Mouse (Mus musculus) CH12.LX (cell line): ENCODE measurements around the gene Npnt. TPM values are rescaled to one million over a fixed set of nuclear protein-coding genes. Genes with fewer than 3 reads are reported as not detected.

ENCODE experiments used
- DNase-seq: peaks from one replicate; pipeline ENCODE4 v3.0.0-alpha.2; 2013; ENCODE audit errors: extremely low read depth
- H3K27ac ChIP-seq: 2 replicates; pipeline ENCODE4 v1.5.1; 2012; ENCODE audit warnings: low read depth, mild to moderate bottlenecking, control low read depth, moderate library complexity; ENCODE audit not compliant: insufficient read depth
- H3K27me3 ChIP-seq: replicated peaks from 2 replicates; pipeline ENCODE3; 2012; ENCODE audit warnings: inconsistent platforms
- H3K36me3 ChIP-seq, 2 experiments: replicated peaks in 1 of 2; 2 replicates each; pipeline versions ENCODE3 to v1.6.1; 2012; ENCODE audit warnings: inconsistent platforms in 1 of 2, low read length in 1 of 2, mild to moderate bottlenecking in 1 of 2, mixed read lengths in 1 of 2, moderate library complexity in 1 of 2; ENCODE audit not compliant: control insufficient read depth in 1 of 2, insufficient read depth in 1 of 2
- H3K4me1 ChIP-seq, 2 experiments: 2 replicates each; pipeline ENCODE4 v1.6.1; 2012; ENCODE audit warnings: inconsistent platforms in 1 of 2, moderate library complexity in 1 of 2; ENCODE audit not compliant: insufficient read depth in 2 of 2, control insufficient read depth in 1 of 2
- H3K4me2 ChIP-seq: 2 replicates; pipeline ENCODE4 v1.6.1; 2012; ENCODE audit warnings: low read depth, mild to moderate bottlenecking, control low read depth; ENCODE audit not compliant: poor library complexity, insufficient read depth, severe bottlenecking
- H3K4me3 ChIP-seq, 3 experiments: fragments of 150-350 bp in 1 of 3; sonication (generic) in 1 of 3; replicated peaks in 1 of 3; 2 replicates each; pipeline versions ENCODE3 to v1.5.1; 2011 to 2012; ENCODE audit warnings: low read depth in 2 of 3, low read length in 2 of 3, mild to moderate bottlenecking in 2 of 3, moderate library complexity in 2 of 3, control low read depth in 1 of 3, improper control_type of control experiment in 1 of 3, inconsistent platforms in 1 of 3, mixed read lengths in 1 of 3; ENCODE audit not compliant: poor library complexity in 1 of 3
- H3K79me2 ChIP-seq: replicated peaks from 2 replicates; pipeline ENCODE4 v1.6.1; 2012; ENCODE audit warnings: mild to moderate bottlenecking, moderate library complexity; ENCODE audit not compliant: control insufficient read depth, poor library complexity, insufficient read depth, severe bottlenecking; ENCODE audit errors: extremely low read depth
- H3K9ac ChIP-seq: 2 replicates; pipeline ENCODE4 v1.6.1; 2012; ENCODE audit warnings: low read depth, mild to moderate bottlenecking, control low read depth, moderate library complexity; ENCODE audit not compliant: insufficient read depth
- H3K9me3 ChIP-seq: replicated peaks from 2 replicates; pipeline ENCODE3; 2012; ENCODE audit warnings: low read length, inconsistent platforms, mixed read lengths
- CHD1 ChIP-seq: IDR thresholded peaks from 2 replicates; pipeline ENCODE4 v1.6.1; 2012; ENCODE audit warnings: low read depth, low read length, improper control_type of control experiment, inconsistent platforms
- CTCF ChIP-seq, 2 experiments: IDR thresholded peaks in 1 of 2; conservative IDR thresholded peaks in 1 of 2; 2 replicates each; pipeline ENCODE4 v1.5.1; 2011 to 2012; ENCODE audit warnings: low read depth in 2 of 2, low read length in 2 of 2, improper control_type of control experiment in 1 of 2, inconsistent platforms in 1 of 2, mild to moderate bottlenecking in 1 of 2, moderate library complexity in 1 of 2
- E2F4 ChIP-seq: IDR thresholded peaks from 2 replicates; pipeline ENCODE4 v1.6.1; 2011; ENCODE audit warnings: low read depth, low read length, improper control_type of control experiment; ENCODE audit not compliant: insufficient replicate concordance
- HCFC1 ChIP-seq: IDR thresholded peaks from 2 replicates; pipeline ENCODE4 v1.6.1; 2012; ENCODE audit warnings: low read depth, mild to moderate bottlenecking, inconsistent platforms, low read length, improper control_type of control experiment
- IRF4 ChIP-seq: IDR thresholded peaks from 2 replicates; pipeline ENCODE4 v1.6.1; 2014; ENCODE audit warnings: low read depth, mild to moderate bottlenecking, inconsistent platforms, low read length, improper control_type of control experiment
- JUND ChIP-seq: conservative IDR thresholded peaks from 2 replicates; pipeline ENCODE4 v1.6.1; 2011; ENCODE audit warnings: low read depth, low read length, improper control_type of control experiment
- KAT2A ChIP-seq: IDR thresholded peaks from 2 replicates; pipeline ENCODE4 v1.6.1; 2012; ENCODE audit warnings: low read length, improper control_type of control experiment, inconsistent platforms; ENCODE audit not compliant: insufficient replicate concordance
- MAFK ChIP-seq: IDR thresholded peaks from 2 replicates; pipeline ENCODE4 v1.6.1; 2011; ENCODE audit warnings: low read length, improper control_type of control experiment; ENCODE audit not compliant: insufficient replicate concordance
- MEF2A ChIP-seq: IDR thresholded peaks from 2 replicates; pipeline ENCODE4 v1.6.1; 2014; ENCODE audit warnings: low read depth, mild to moderate bottlenecking, inconsistent platforms, low read length, improper control_type of control experiment, borderline replicate concordance
- MXI1 ChIP-seq: IDR thresholded peaks from 2 replicates; pipeline ENCODE4 v1.6.1; 2011; ENCODE audit warnings: mild to moderate bottlenecking, low read depth, low read length, improper control_type of control experiment
- MYC ChIP-seq: IDR thresholded peaks from 2 replicates; pipeline ENCODE4 v1.6.1; 2011; ENCODE audit warnings: low read depth, mild to moderate bottlenecking, improper control_type of control experiment, low read length
- NRF1 ChIP-seq: IDR thresholded peaks from 2 replicates; pipeline ENCODE4 v1.6.1; 2014; ENCODE audit warnings: low read depth, mild to moderate bottlenecking, inconsistent platforms, low read length, improper control_type of control experiment, moderate library complexity
- PAX5 ChIP-seq: IDR thresholded peaks from 2 replicates; pipeline ENCODE4 v1.6.1; 2012; ENCODE audit warnings: low read length, inconsistent platforms, mixed read lengths
- POLR2A ChIP-seq: IDR thresholded peaks from 2 replicates; pipeline ENCODE4 v1.6.1; 2011; ENCODE audit warnings: low read depth, mild to moderate bottlenecking, improper control_type of control experiment, low read length
- RAD21 ChIP-seq: IDR thresholded peaks from 2 replicates; pipeline ENCODE4 v1.6.1; 2011; ENCODE audit warnings: low read depth, mild to moderate bottlenecking, low read length, improper control_type of control experiment, moderate library complexity
- SIN3A ChIP-seq: IDR thresholded peaks from 2 replicates; pipeline ENCODE4 v1.6.1; 2012; ENCODE audit warnings: low read length, improper control_type of control experiment, inconsistent platforms
- TCF12 ChIP-seq: IDR thresholded peaks from 2 replicates; pipeline ENCODE4 v1.6.1; 2014; ENCODE audit warnings: low read depth, mild to moderate bottlenecking, inconsistent platforms, low read length, improper control_type of control experiment
- UBTF ChIP-seq: IDR thresholded peaks from 2 replicates; pipeline ENCODE4 v1.6.1; 2012; ENCODE audit warnings: low read depth, mild to moderate bottlenecking, inconsistent platforms, low read length, improper control_type of control experiment, moderate library complexity
- USF1 ChIP-seq: IDR thresholded peaks from 2 replicates; pipeline ENCODE4 v1.6.1; 2014; ENCODE audit warnings: low read depth, mild to moderate bottlenecking, inconsistent platforms, low read length, improper control_type of control experiment
- USF2 ChIP-seq: conservative IDR thresholded peaks from 2 replicates; pipeline ENCODE4 v1.6.1; 2011; ENCODE audit warnings: low read depth, low read length, improper control_type of control experiment
- ZC3H11A ChIP-seq: IDR thresholded peaks from 2 replicates; pipeline ENCODE4 v1.6.1; 2012; ENCODE audit warnings: low read depth, mild to moderate bottlenecking, inconsistent platforms, low read length, improper control_type of control experiment
- ZKSCAN1 ChIP-seq: IDR thresholded peaks from 2 replicates; pipeline ENCODE4 v1.6.1; 2012; ENCODE audit warnings: low read depth, inconsistent platforms, low read length, improper control_type of control experiment, borderline replicate concordance
- ZNF384 ChIP-seq: IDR thresholded peaks from 2 replicates; pipeline ENCODE4 v1.6.1; 2012; ENCODE audit warnings: low read depth, low read length, improper control_type of control experiment, inconsistent platforms
- dilution Hi-C: fragments of 300-500 bp; cut with MboI; formaldehyde crosslinking; loops from 2 replicates; pipeline ENCODE4 v1.14.3; 2020; ENCODE audit warnings: low sequenced_read_pairs; ENCODE audit not compliant: extremely low pct_unique_long_range_greater_than_20kb, extremely low pct_ligation_motif_present
- in situ Hi-C: fragments of 300-500 bp; cut with MboI; formaldehyde crosslinking; loops from 3 replicates; pipeline ENCODE4 v1.14.3; 2019; ENCODE audit warnings: low sequenced_read_pairs, low pct_ligation_motif_present, low pct_unique_long_range_greater_than_20kb, mixed read lengths
- polyA plus RNA-seq: library from polyadenylated mRNA; unstranded; fragments of >175 nt; gene quantifications from 2 replicates; pipeline ENCODE4 v1.2.1, GENCODE M21; 2012; ENCODE audit warnings: low read depth; ENCODE audit not compliant: insufficient read length
- total RNA-seq, 2 experiments: library from RNA; depleted of rRNA; stranded (reverse); fragments of 300-350 nt in 1 of 2; fragments of >200 nt in 1 of 2; gene quantifications; 2 replicates each; pipeline ENCODE4 v1.2.3; 2012 to 2014

Gene Npnt
- total and polyA plus RNA-seq, 3 experiments = 0.08 to 1.0 (median 0.20) TPM

GRCm38 (mm10) chr3:132886419-132887050 is 63.6 kb downstream of the Npnt start:
- Histone ChIP-seq H3K36me3 (no peaks in the 10 kb centered on the region), H3K9me3 (no peaks in the 10 kb centered on the region), H3K79me2 (no peaks in the 10 kb centered on the region), H3K4me2 (no peak overlapping the region; the same call in 1 of the 2 replicates), H3K4me3 (no peak overlapping the region), H3K27me3 (no peaks in the 10 kb centered on the region), H3K9ac (peak overlapping the region; percentile 7; the same call in 1 of the 2 replicates), H3K4me1 (peaks cover 0 to 12% of the 10 kb centered on the region in 2 experiments; a peak in 2 of 4 replicates)
- in situ Hi-C loops = no loop called here
- dilution Hi-C loops = no loop called here
- peak; percentile 51; the same call in 1 of the 2 replicates for TF ChIP-seq ZNF384
- no peak for TF ChIP-seq MAFK
- TF ChIP-seq CTCF (conservative IDR thresholded peaks at IDR 0.05 in 1 of 2, IDR thresholded peaks at IDR 0.05 in 1 of 2; ENCODE audit: low read depth in 2 of 2, low read length in 2 of 2) = no peak
- TF ChIP-seq USF1 = no peak
- TF ChIP-seq, all 38 proteins: peak for 1
- no peak for DNase-seq
- H3K27ac ChIP-seq = no peak overlapping the region

- Histone ChIP-seq H3K79me2 (no peaks in the 10 kb centered on the region), H3K4me1 (peaks cover 0 to 12% of the 10 kb centered on the region in 2 experiments; a peak in 2 of 4 replicates), H3K27ac (no peak overlapping the region), H3K27me3 (no peaks in the 10 kb centered on the region), H3K36me3 (no peaks in the 10 kb centered on the region), H3K4me2 (no peak overlapping the region), H3K4me3 (no peak overlapping the region), H3K9ac (no peak overlapping the region), H3K9me3 (no peaks in the 10 kb centered on the region)
- in situ Hi-C loops = no loop called here
- TF ChIP-seq MEF2A = no peak
- TF ChIP-seq POLR2A = no peak
- TF ChIP-seq PAX5 = no peak
- TF ChIP-seq USF2 = no peak
- TF ChIP-seq NRF1 = no peak
- no peak for TF ChIP-seq JUND
- TF ChIP-seq MYC = no peak
- TF ChIP-seq IRF4 = no peak
- TF ChIP-seq CTCF (conservative IDR thresholded peaks at IDR 0.05 in 1 of 2, IDR thresholded peaks at IDR 0.05 in 1 of 2; ENCODE audit: low read depth in 2 of 2, low read length in 2 of 2) = no peak
- no peak for TF ChIP-seq KAT2A
- no peak for TF ChIP-seq UBTF
- dilution Hi-C loops = no loop called here
- no peak for DNase-seq
These were observed 65.6 kb downstream of the Npnt start for GRCm38 (mm10) chr3:132884459-132884858.

GRCm38 (mm10) chr3:132883256-132883655 is 66.8 kb downstream of the Npnt start:
- peaks cover 0 to 12% of the 10 kb centered on the region in 2 experiments; a peak in 2 of 4 replicates for H3K4me1 ChIP-seq
- dilution Hi-C loops (no loop called here), in situ Hi-C loops (no loop called here)
- no peak overlapping the region for H3K4me3 ChIP-seq
- no peaks in the 10 kb centered on the region for H3K36me3 ChIP-seq
- no peak overlapping the region for H3K9ac ChIP-seq
- no peak for DNase-seq
- no peak overlapping the region for H3K4me2 ChIP-seq
- H3K79me2 ChIP-seq = no peaks in the 10 kb centered on the region
- TF ChIP-seq MXI1 = no peak
- no peak for TF ChIP-seq CTCF (conservative IDR thresholded peaks at IDR 0.05 in 1 of 2, IDR thresholded peaks at IDR 0.05 in 1 of 2; ENCODE audit: low read depth in 2 of 2, low read length in 2 of 2)
- TF ChIP-seq HCFC1 = no peak
- TF ChIP-seq SIN3A = no peak
- TF ChIP-seq ZC3H11A = no peak
- no peak for TF ChIP-seq CHD1
- TF ChIP-seq MYC = no peak
- no peak for TF ChIP-seq E2F4
- TF ChIP-seq USF2 = no peak
- no peak for TF ChIP-seq RAD21
- no peak for TF ChIP-seq ZNF384
- no peak for TF ChIP-seq ZKSCAN1
- no peak for TF ChIP-seq KAT2A
- no peak for TF ChIP-seq NRF1
- no peak for TF ChIP-seq TCF12
- TF ChIP-seq POLR2A = no peak
- TF ChIP-seq UBTF = no peak
- no peak overlapping the region for H3K27ac ChIP-seq
- no peaks in the 10 kb centered on the region for H3K27me3 ChIP-seq
- no peaks in the 10 kb centered on the region for H3K9me3 ChIP-seq
